Mouse (Mus musculus) lung, adult 2 months (tissue): Measurements from ENCODE around the gene Smarca2.

ENCODE experiments used
- CTCF ChIP-seq: fragments of 200-500 bp; IDR thresholded peaks from 2 replicates; pipeline ENCODE4 v1.5.1; 2011; ENCODE audit warnings: mild to moderate bottlenecking, low read length, control low read depth; ENCODE audit not compliant: insufficient read depth
- POLR2A ChIP-seq: fragments of 200-500 bp; IDR thresholded peaks from 2 replicates; pipeline ENCODE4 v1.6.1; 2011; ENCODE audit warnings: low read depth, mild to moderate bottlenecking, control low read depth, low read length, borderline replicate concordance; ENCODE audit errors: extremely low read depth

DNA sequence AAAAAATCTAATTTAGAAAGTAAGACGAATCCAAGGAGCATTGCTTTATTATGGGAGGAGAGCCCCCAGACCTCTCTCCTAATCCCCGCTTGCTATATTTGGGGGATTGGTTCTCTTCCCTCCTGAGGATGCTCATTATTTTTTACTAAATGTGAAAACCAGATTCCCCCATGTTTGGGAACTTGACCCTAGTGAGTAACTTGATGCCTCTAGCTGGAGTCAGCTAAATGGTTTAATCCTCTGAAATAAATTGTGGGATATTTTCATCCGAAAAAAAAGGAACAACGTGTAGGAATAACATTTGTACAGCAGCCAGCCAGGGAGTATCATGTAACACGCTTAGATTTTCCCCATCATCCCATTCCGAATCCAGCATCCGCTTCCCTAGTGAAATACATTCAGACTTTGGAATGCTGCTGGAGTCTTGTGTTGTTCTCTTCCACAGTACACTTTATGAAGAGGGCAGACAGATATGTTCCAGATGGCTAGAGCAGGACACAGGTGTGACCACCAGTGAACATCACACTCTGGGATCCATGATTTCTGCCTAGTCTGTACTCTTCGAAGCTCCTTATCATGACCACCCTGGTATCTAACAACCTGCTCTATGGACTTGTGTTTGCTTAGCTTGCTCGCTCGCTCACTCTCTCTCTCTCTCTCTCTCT, 99.8 kb downstream of the Smarca2 start:
- TF ChIP-seq POLR2A = no peak
- no peak for TF ChIP-seq CTCF
